Mouse (Mus musculus): ENCODE measurements around the gene Sult1d1. TPM values are rescaled to one million over a fixed set of nuclear protein-coding genes. Genes with fewer than 3 reads are reported as not detected.

Gene Sult1d1
- 141 and 268 TPM in 2 replicates for total RNA-seq (2014; rRNA removed)
- polyA plus RNA-seq (2012; rRNA removed): 6.7 and 10.2 TPM in 2 replicates

GRCm38 (mm10) chr5:87568845-87569244 lies at the start of gene Sult1d1:
Gene Sult1d1, minus strand, starts transcription at chr5:87569027.
- H3K79me2 ChIP-seq (ENCODE audit: control insufficient read depth, insufficient read depth, low read length): no peaks in the 10 kb centered on the region
- no peak within 1 kb of the TSS for H3K27ac ChIP-seq (replicated peaks; ENCODE audit: insufficient read depth, low read depth, low read length)
- H3K4me3 ChIP-seq (ENCODE audit: insufficient read depth, low read depth, low read length): peak within 1 kb of the TSS; percentile 61
- WGBS: 15% methylated on average over 5 of the region's 5 CpGs
- DNase-seq (ENCODE audit: extremely low read depth, low read depth, low spot score): peak; percentile 95
- TF ChIP-seq CTCF (IDR thresholded peaks at IDR 0.05; ENCODE audit: low read depth, low read length) (no peak), POLR2A (IDR thresholded peaks at IDR 0.05; ENCODE audit: extremely low read depth, insufficient read depth, low read length) (no peak)
- peaks cover 10% of the 10 kb centered on the region; the same call in 1 of the 2 replicates for H3K4me1 ChIP-seq (ENCODE audit: control insufficient read depth, insufficient read depth, low read length)
- no peaks in the 10 kb centered on the region for H3K27me3 ChIP-seq (ENCODE audit: control insufficient read depth, insufficient read depth, low read length)
- no peak within 1 kb of the TSS for H3K9ac ChIP-seq (ENCODE audit: low read depth, low read length)
- H3K36me3 ChIP-seq (ENCODE audit: control insufficient read depth, insufficient read depth, low read length): peaks cover 4% of the 10 kb centered on the region

- Histone ChIP-seq H3K79me2 (ENCODE audit: control insufficient read depth, insufficient read depth, low read length) (no peaks in the 10 kb centered on the region), H3K36me3 (ENCODE audit: control insufficient read depth, insufficient read depth, low read length) (no peaks in the 10 kb centered on the region), H3K9ac (ENCODE audit: low read depth, low read length) (no peak overlapping the region), H3K4me3 (ENCODE audit: insufficient read depth, low read depth, low read length) (no peak overlapping the region), H3K27ac (replicated peaks; ENCODE audit: insufficient read depth, low read depth, low read length) (no peak overlapping the region), H3K27me3 (ENCODE audit: control insufficient read depth, insufficient read depth, low read length) (no peaks in the 10 kb centered on the region), H3K4me1 (ENCODE audit: control insufficient read depth, insufficient read depth, low read length) (no peaks in the 10 kb centered on the region)
- no peak for TF ChIP-seq POLR2A (IDR thresholded peaks at IDR 0.05; ENCODE audit: extremely low read depth, insufficient read depth, low read length)
- no peak for TF ChIP-seq CTCF (IDR thresholded peaks at IDR 0.05; ENCODE audit: low read depth, low read length)
- DNase-seq (ENCODE audit: extremely low read depth, low read depth, low spot score): no peak
- WGBS: 91% methylated on average over 2 of the region's 2 CpGs
Observed at GRCm38 (mm10) chr5:87615128-87615390, 46.2 kb upstream of the Sult1d1 start.

GRCm38 (mm10) chr5:87614364-87615127 lies 45.7 kb upstream of the Sult1d1 start:
- H3K79me2 ChIP-seq (ENCODE audit: control insufficient read depth, insufficient read depth, low read length): no peaks in the 10 kb centered on the region
- H3K9ac ChIP-seq (ENCODE audit: low read depth, low read length): no peak overlapping the region

GRCm38 (mm10) chr5:87601018-87601417 lies 32.2 kb upstream of the Sult1d1 start:
- Histone ChIP-seq H3K79me2 (ENCODE audit: control insufficient read depth, insufficient read depth, low read length) (no peaks in the 10 kb centered on the region), H3K27ac (replicated peaks; ENCODE audit: insufficient read depth, low read depth, low read length) (peak overlapping the region; percentile 77), H3K4me3 (ENCODE audit: insufficient read depth, low read depth, low read length) (no peak overlapping the region), H3K4me1 (ENCODE audit: control insufficient read depth, insufficient read depth, low read length) (peaks cover 4% of the 10 kb centered on the region), H3K9ac (ENCODE audit: low read depth, low read length) (no peak overlapping the region), H3K36me3 (ENCODE audit: control insufficient read depth, insufficient read depth, low read length) (no peaks in the 10 kb centered on the region), H3K27me3 (ENCODE audit: control insufficient read depth, insufficient read depth, low read length) (no peaks in the 10 kb centered on the region)
- WGBS: 13% methylated on average over 3 of the region's 3 CpGs
- peak; percentile 100 for DNase-seq (ENCODE audit: extremely low read depth, low read depth, low spot score)
- no peak for TF ChIP-seq POLR2A (IDR thresholded peaks at IDR 0.05; ENCODE audit: extremely low read depth, insufficient read depth, low read length)
- no peak for TF ChIP-seq CTCF (IDR thresholded peaks at IDR 0.05; ENCODE audit: low read depth, low read length)

More at GRCm38 (mm10) chr5:87614364-87615127, 45.7 kb upstream of the Sult1d1 start:
- no peak for TF ChIP-seq POLR2A (IDR thresholded peaks at IDR 0.05; ENCODE audit: extremely low read depth, insufficient read depth, low read length)
- no peak for TF ChIP-seq CTCF (IDR thresholded peaks at IDR 0.05; ENCODE audit: low read depth, low read length)
- no peak for DNase-seq (ENCODE audit: extremely low read depth, low read depth, low spot score)
- Histone ChIP-seq H3K4me1 (ENCODE audit: control insufficient read depth, insufficient read depth, low read length) (no peaks in the 10 kb centered on the region), H3K27ac (replicated peaks; ENCODE audit: insufficient read depth, low read depth, low read length) (no peak overlapping the region), H3K4me3 (ENCODE audit: insufficient read depth, low read depth, low read length) (no peak overlapping the region), H3K27me3 (ENCODE audit: control insufficient read depth, insufficient read depth, low read length) (no peaks in the 10 kb centered on the region), H3K36me3 (ENCODE audit: control insufficient read depth, insufficient read depth, low read length) (no peaks in the 10 kb centered on the region)

- H3K27ac ChIP-seq (replicated peaks; ENCODE audit: insufficient read depth, low read depth, low read length): no peak overlapping the region
- H3K36me3 ChIP-seq (ENCODE audit: control insufficient read depth, insufficient read depth, low read length): no peaks in the 10 kb centered on the region
- WGBS: 19% methylated on average over 2 of the region's 2 CpGs
- no peaks in the 10 kb centered on the region for H3K27me3 ChIP-seq (ENCODE audit: control insufficient read depth, insufficient read depth, low read length)
- no peak overlapping the region for H3K9ac ChIP-seq (ENCODE audit: low read depth, low read length)
- TF ChIP-seq POLR2A (IDR thresholded peaks at IDR 0.05; ENCODE audit: extremely low read depth, insufficient read depth, low read length): no peak
- no peak for TF ChIP-seq CTCF (IDR thresholded peaks at IDR 0.05; ENCODE audit: low read depth, low read length)
- no peaks in the 10 kb centered on the region for H3K79me2 ChIP-seq (ENCODE audit: control insufficient read depth, insufficient read depth, low read length)
- peak; percentile 79 for DNase-seq (ENCODE audit: extremely low read depth, low read depth, low spot score)
- no peak overlapping the region for H3K4me3 ChIP-seq (ENCODE audit: insufficient read depth, low read depth, low read length)
- H3K4me1 ChIP-seq (ENCODE audit: control insufficient read depth, insufficient read depth, low read length): peaks cover 4% of the 10 kb centered on the region
Observed at GRCm38 (mm10) chr5:87597891-87598290, 29.1 kb upstream of the Sult1d1 start.

GRCm38 (mm10) chr5:87591494-87591893 lies 22.7 kb upstream of the Sult1d1 start, which contains the start of gene Sult1e1:
Gene Sult1e1, minus strand, starts transcription at chr5:87591594.
- H3K4me1 ChIP-seq (ENCODE audit: control insufficient read depth, insufficient read depth, low read length): no peaks in the 10 kb centered on the region; the same call in 1 of the 2 replicates
- H3K4me3 ChIP-seq (ENCODE audit: insufficient read depth, low read depth, low read length): no peak within 1 kb of the TSS
- H3K9ac ChIP-seq (ENCODE audit: low read depth, low read length): no peak within 1 kb of the TSS
- no peak for TF ChIP-seq CTCF (IDR thresholded peaks at IDR 0.05; ENCODE audit: low read depth, low read length)
- TF ChIP-seq POLR2A (IDR thresholded peaks at IDR 0.05; ENCODE audit: extremely low read depth, insufficient read depth, low read length): no peak
- no peak for DNase-seq (ENCODE audit: extremely low read depth, low read depth, low spot score)
- H3K79me2 ChIP-seq (ENCODE audit: control insufficient read depth, insufficient read depth, low read length): no peaks in the 10 kb centered on the region
- H3K27me3 ChIP-seq (ENCODE audit: control insufficient read depth, insufficient read depth, low read length): no peaks in the 10 kb centered on the region
- no peaks in the 10 kb centered on the region for H3K36me3 ChIP-seq (ENCODE audit: control insufficient read depth, insufficient read depth, low read length)
- 88% methylated on average over 5 of the region's 5 CpGs for WGBS
- H3K27ac ChIP-seq (replicated peaks; ENCODE audit: insufficient read depth, low read depth, low read length): no peak within 1 kb of the TSS
